Mouse (Mus musculus) bone marrow, adult 2 months (tissue): ENCODE measurements around the gene Gm42906.

Source experiments
- CTCF ChIP-seq: fragments of 200-500 bp; IDR thresholded peaks from 2 replicates; pipeline ENCODE4 v1.5.1; 2011; ENCODE audit warnings: low read length, control low read depth; ENCODE audit not compliant: control insufficient read depth, insufficient read depth
- POLR2A ChIP-seq: fragments of 200-500 bp; IDR thresholded peaks from 2 replicates; pipeline ENCODE4 v1.6.1; 2011; ENCODE audit warnings: low read depth, mild to moderate bottlenecking, control low read depth, low read length, borderline replicate concordance; ENCODE audit not compliant: control insufficient read depth

DNA sequence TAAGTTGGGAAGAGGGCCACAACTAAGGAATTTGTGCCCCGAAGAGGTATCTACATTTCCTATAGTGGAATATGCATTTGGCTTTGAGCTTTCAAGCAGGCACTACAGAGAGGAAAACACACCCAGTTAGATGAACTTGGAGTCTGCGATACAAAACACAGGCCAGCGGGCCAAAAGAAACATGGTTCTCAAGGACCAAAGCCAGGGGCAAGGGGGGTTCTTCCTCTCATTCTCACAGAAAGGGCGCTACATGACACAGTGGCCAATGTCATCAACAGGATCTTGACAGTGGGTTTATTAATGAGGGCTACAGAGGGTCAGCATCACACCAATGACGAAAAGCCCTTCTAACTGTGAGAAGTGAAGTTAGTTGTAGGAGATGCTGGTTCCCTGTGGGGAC lies 370.2 kb downstream of the Gm42906 start:
- TF ChIP-seq CTCF (no peak), POLR2A (no peak)
